Mouse (Mus musculus) cortical plate, adult 2 months (tissue): ENCODE measurements around the gene Olfr373.

ENCODE experiments used
- CTCF ChIP-seq: fragments of 200-500 bp; IDR thresholded peaks from 2 replicates; pipeline ENCODE4 v1.5.1; 2011; ENCODE audit warnings: mild to moderate bottlenecking, control low read depth, low read length; ENCODE audit not compliant: insufficient read depth; ENCODE audit errors: extremely low read depth
- POLR2A ChIP-seq: fragments of 200-500 bp; IDR thresholded peaks from 2 replicates; pipeline ENCODE4 v1.6.1; 2011; ENCODE audit warnings: mild to moderate bottlenecking, low read length, control low read depth; ENCODE audit not compliant: insufficient read depth; ENCODE audit errors: extremely low read depth

DNA sequence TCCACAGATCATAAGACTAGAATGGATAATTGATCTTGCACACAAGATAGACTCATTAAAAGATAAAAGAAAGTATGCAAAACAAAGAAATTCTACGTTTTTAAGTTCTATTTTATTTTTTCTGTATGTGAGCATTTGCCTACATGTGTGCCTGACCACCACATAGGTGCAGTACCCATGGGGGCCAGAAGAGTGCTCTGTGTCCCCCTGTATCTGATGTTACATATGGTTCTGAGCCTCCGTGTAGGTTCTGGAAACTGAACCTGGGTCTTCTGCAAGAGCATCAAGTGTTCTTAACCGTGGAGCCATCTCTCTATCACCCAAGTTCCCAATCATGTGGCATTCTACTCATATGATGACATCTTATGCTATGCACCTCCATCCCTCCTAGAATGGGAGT lies 29.5 kb downstream of the Olfr373 start:
- TF ChIP-seq CTCF (no peak), POLR2A (no peak)
